Mouse (Mus musculus): ENCODE measurements around the gene Mgst1.

GRCm38 (mm10) chr6:138102940-138103339, 37.2 kb upstream of the Mgst1 start:
- TF ChIP-seq CTCF (IDR thresholded peaks at IDR 0.05; ENCODE audit: control insufficient read depth, insufficient read depth, insufficient read length), result no peak
- no peak for TF ChIP-seq MYOD1 (IDR thresholded peaks at IDR 0.05; ENCODE audit: control insufficient read depth, insufficient read length, low read depth)
- no peak for TF ChIP-seq MAX (IDR thresholded peaks at IDR 0.05)
- no peak for TF ChIP-seq CEBPB (IDR thresholded peaks at IDR 0.05; ENCODE audit: low read depth)

Data from C2C12 (cell line).